Mouse (Mus musculus) heart, embryonic 13.5 days (tissue): Measurements from ENCODE around the gene Slc24a2. TPM values are rescaled to one million over a fixed set of nuclear protein-coding genes. Genes with fewer than 3 reads are reported as not detected.

ENCODE experiments used
- ATAC-seq: fragments of 200-750 bp; cut with Nextera tagmentation; 2 replicates; pipeline ENCODE4 v1.8.0; 2017; ENCODE audit warnings: moderate TSS enrichment; ENCODE audit not compliant: insufficient number of reproducible peaks, low FRiP score, low TSS enrichment; ENCODE audit errors: extremely low read depth
- H3K27ac ChIP-seq: fragments of 300-500 bp; sonication (generic); replicated peaks from 2 replicates; pipeline ENCODE4 v1.5.1; 2015; ENCODE audit warnings: moderate library complexity, mild to moderate bottlenecking, inconsistent platforms
- H3K27me3 ChIP-seq: fragments of 300-500 bp; sonication (generic); replicated peaks from 2 replicates; pipeline ENCODE4 v1.6.1; 2015; ENCODE audit warnings: mild to moderate bottlenecking, inconsistent platforms
- H3K36me3 ChIP-seq: fragments of 300-500 bp; sonication (generic); 2 replicates; pipeline ENCODE4 v1.6.1; 2015; ENCODE audit warnings: mild to moderate bottlenecking, inconsistent platforms
- H3K4me1 ChIP-seq: fragments of 300-500 bp; sonication (generic); 2 replicates; pipeline ENCODE4 v1.6.1; 2015; ENCODE audit warnings: inconsistent platforms
- H3K4me2 ChIP-seq: fragments of 300-500 bp; sonication (generic); 2 replicates; pipeline ENCODE4 v1.6.1; 2015; ENCODE audit warnings: inconsistent platforms, mild to moderate bottlenecking, moderate library complexity
- H3K4me3 ChIP-seq: fragments of 300-500 bp; sonication (generic); 2 replicates; pipeline ENCODE4 v1.5.1; 2015; ENCODE audit warnings: moderate library complexity, mild to moderate bottlenecking, inconsistent platforms
- H3K9ac ChIP-seq: fragments of 300-500 bp; sonication (generic); 2 replicates; pipeline ENCODE4 v1.6.1; 2015; ENCODE audit warnings: inconsistent platforms, mild to moderate bottlenecking, moderate library complexity
- H3K9me3 ChIP-seq: fragments of 300-500 bp; sonication (generic); 2 replicates; pipeline ENCODE4 v1.6.1; 2016; ENCODE audit warnings: inconsistent platforms
- WGBS: fragments of 180-500 bp; shearing (Covaris S2); methylation state at CpG from one replicate; pipeline ENCODE4 v1.1.7; 2015; ENCODE audit warnings: mixed read lengths; 5-methylcytosine and 5-hydroxymethylcytosine counted together
- polyA plus RNA-seq: library from polyadenylated mRNA; unstranded; fragments of >200 nt; fragmentation: Nextera tagmentation; extraction: Ambion mirVana; gene quantifications from 2 replicates; pipeline ENCODE4 v1.2.1, GENCODE M21; 2015

Gene Slc24a2
- polyA plus RNA-seq, 1 experiment from 2014 or later: 4.7 TPM

DNA sequence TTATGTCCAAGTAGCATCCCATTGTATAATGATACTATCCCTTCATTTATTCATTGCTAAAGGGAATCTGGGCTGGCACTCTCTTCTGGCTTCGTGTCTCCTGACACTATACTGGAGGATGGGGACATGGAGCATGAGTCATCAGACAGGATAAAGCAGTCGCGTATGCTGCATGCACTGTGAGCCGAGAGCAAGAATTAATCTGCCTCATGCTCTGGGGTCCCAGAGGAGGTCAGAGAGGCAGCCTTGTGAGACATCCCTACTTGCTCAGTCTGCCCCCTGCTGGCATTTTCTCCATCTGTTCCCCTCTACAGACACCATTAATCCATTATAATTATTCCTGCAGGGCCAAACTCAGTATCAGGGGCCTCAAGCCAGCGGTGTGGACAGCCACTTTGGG is 276.8 kb downstream of the Slc24a2 start:
- H3K9me3 ChIP-seq: no peaks in the 10 kb centered on the region
- no peak overlapping the region for H3K4me3 ChIP-seq
- H3K27me3 ChIP-seq: no peaks in the 10 kb centered on the region
- H3K36me3 ChIP-seq: no peaks in the 10 kb centered on the region
- no peak for ATAC-seq
- no peak overlapping the region for H3K9ac ChIP-seq
- WGBS: 31% methylated on average over 5 of the region's 5 CpGs
- H3K27ac ChIP-seq: no peak overlapping the region
- H3K4me2 ChIP-seq: no peak overlapping the region
- peaks cover 27% of the 10 kb centered on the region for H3K4me1 ChIP-seq

DNA sequence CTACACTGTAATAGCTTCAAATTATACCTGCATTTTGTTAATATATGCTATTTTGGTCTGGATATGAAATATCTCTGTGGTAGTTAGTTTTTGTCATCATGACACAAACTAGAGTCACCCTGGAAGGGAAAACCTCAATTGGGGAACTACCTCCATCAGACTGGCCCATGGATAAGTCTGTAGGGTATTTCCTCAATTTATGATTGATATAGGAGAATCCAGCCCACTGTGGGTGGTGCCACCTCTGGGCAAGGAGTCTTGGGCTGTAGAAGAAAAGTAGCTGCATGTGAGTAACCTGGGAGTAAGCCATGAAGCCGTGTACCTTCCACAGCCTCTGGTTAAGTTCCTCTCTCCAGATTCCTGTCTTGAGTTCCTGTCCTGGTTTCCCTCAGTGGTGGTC is 281.5 kb downstream of the Slc24a2 start:
- no peak overlapping the region for H3K27ac ChIP-seq
- no peak overlapping the region for H3K9ac ChIP-seq
- H3K27me3 ChIP-seq: no peaks in the 10 kb centered on the region
- no peaks in the 10 kb centered on the region for H3K36me3 ChIP-seq
- ATAC-seq: no peak
- H3K4me1 ChIP-seq: no peaks in the 10 kb centered on the region
- no peak overlapping the region for H3K4me2 ChIP-seq
- WGBS: 74% methylated on average over 1 of the region's 1 CpGs
- H3K9me3 ChIP-seq: no peaks in the 10 kb centered on the region
- H3K4me3 ChIP-seq: no peak overlapping the region

DNA sequence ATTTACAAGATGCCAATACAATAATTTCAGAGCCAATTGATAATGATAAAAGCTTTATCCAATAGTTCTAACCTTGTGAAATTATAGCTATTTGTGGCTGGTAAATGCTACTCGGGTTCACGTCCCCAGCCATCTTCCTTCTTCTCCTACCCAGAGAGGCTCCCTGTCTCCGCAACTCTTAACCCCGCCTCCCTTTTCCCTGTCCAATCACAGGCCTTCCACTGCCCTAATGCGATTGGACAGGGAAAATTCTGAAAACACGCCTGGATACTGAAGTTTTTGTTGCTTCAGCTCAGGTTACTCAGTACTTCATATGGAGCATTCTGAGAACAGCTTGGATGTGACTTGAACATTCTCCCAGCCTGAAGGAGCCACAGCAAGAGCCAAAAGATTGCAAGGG is 287.0 kb downstream of the Slc24a2 start:
- Histone ChIP-seq H3K27me3 (no peaks in the 10 kb centered on the region), H3K4me3 (no peak overlapping the region), H3K27ac (no peak overlapping the region), H3K36me3 (no peaks in the 10 kb centered on the region), H3K4me1 (no peaks in the 10 kb centered on the region), H3K4me2 (no peak overlapping the region), H3K9me3 (no peaks in the 10 kb centered on the region), H3K9ac (no peak overlapping the region)
- WGBS: 52% methylated on average over 6 of the region's 6 CpGs
- no peak for ATAC-seq

DNA sequence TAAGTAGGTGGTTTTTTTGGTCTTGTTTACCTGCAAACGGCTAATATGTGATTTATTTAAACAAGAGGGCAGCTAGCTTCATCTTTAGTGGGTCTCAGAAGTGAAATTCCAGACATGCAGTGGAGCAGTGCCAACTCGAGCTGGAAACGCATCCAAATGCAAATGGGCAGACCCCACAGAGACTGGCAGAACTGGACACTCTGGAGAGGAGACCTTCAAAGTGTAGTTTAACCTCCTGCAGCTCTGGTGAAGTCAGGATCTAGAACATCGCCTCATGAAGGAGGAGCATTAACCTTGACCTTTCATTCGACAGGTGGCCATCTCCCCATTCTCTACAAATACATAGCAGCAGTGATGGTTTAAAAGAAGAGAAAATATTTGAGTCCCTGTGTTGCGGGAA is 287.6 kb downstream of the Slc24a2 start:
- H3K36me3 ChIP-seq: no peaks in the 10 kb centered on the region
- no peaks in the 10 kb centered on the region for H3K4me1 ChIP-seq
- no peak overlapping the region for H3K27ac ChIP-seq
- H3K4me2 ChIP-seq: no peak overlapping the region
- H3K27me3 ChIP-seq: no peaks in the 10 kb centered on the region
- H3K4me3 ChIP-seq: no peak overlapping the region
- no peak overlapping the region for H3K9ac ChIP-seq
- WGBS: 76% methylated on average over 6 of the region's 6 CpGs
- ATAC-seq: no peak
- no peaks in the 10 kb centered on the region for H3K9me3 ChIP-seq

DNA sequence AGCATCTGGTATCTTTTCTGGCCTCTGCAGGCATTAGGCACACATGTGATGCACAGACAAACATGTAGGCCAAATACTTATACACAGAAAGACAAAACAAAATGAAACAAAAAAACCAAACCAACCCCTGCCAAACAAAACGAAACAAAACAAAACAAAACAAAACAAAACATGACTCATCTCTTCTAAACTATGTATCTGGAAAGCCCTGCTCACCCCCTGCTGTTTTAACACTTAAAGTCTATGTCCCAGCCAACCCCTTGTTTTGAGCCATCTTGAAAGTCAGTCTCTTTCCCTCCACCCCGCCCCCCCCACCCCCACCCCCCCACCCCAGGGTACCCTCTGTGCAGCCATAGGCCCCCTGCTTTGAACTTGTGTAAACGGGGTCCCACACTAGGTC is 293.6 kb downstream of the Slc24a2 start:
- Histone ChIP-seq H3K4me1 (no peaks in the 10 kb centered on the region), H3K9ac (no peak overlapping the region), H3K9me3 (no peaks in the 10 kb centered on the region), H3K36me3 (0 out of 2 replicates have a peak, but pooled peaks cover 6% of the 10 kb centered on the region), H3K4me3 (no peak overlapping the region), H3K4me2 (no peak overlapping the region), H3K27me3 (no peaks in the 10 kb centered on the region), H3K27ac (no peak overlapping the region)
- ATAC-seq: no peak
- WGBS: 62% methylated on average over 3 of the region's 3 CpGs

DNA sequence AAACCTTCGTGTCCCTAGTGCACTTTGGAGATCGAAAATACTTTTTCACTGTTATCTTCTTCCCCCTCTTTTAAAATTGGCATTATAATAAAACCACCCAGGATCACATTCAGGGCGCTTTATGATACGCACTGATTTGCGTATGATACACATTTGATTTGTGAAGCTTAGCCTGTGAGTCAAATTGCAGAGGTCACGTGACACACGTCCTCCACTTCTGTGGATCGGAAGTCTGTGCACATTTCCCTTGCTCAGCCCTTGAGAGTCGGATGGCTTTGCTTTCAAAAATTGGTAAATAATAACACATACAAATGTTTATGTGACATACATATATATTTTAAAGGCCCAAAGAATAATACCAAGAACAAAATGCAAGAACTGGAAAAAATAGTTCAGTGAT is 294.1 kb downstream of the Slc24a2 start:
- 86% methylated on average over 9 of the region's 9 CpGs for WGBS
- no peak for ATAC-seq
- H3K9ac ChIP-seq: no peak overlapping the region
- H3K4me3 ChIP-seq: no peak overlapping the region
- no peaks in the 10 kb centered on the region for H3K9me3 ChIP-seq
- no peak overlapping the region for H3K4me2 ChIP-seq
- H3K36me3 ChIP-seq: 0 out of 2 replicates have a peak, but pooled peaks cover 6% of the 10 kb centered on the region
- H3K27me3 ChIP-seq: no peaks in the 10 kb centered on the region
- no peaks in the 10 kb centered on the region for H3K4me1 ChIP-seq
- no peak overlapping the region for H3K27ac ChIP-seq
